In the genomic region with DNA sequence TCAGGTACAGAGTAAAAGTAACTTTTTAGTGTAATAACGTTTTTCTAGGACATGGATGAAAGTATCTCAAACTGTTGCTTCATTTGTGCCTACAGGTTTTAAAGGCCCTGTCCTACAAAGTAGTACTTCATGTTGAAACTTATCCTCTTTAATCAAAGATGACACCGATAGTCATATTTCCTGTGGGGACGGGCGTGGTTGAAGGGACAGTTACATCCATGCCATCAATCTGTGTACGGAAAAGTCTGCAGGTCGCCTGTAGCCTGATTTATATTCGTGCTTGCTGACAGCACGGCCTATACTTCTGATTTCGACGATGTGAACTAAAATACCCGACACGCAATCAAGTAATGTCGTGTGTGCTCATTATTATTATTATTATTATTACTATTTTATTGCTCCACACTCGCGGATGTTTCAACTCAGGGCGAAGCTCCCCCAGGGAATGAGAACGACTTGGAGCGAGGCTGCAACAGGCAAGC, we compare ENCODE assay signal across 8 mouse cellular contexts. TPM values are rescaled to one million over a fixed set of nuclear protein-coding genes. Genes with fewer than 3 reads are reported as not detected.
DNase-seq lines count a peak whose midpoint lies in the region; ATAC-seq lines count a peak whose summit lies in the region.

No protein-coding gene starts in this region.

- no peaks in the 10 kb centered on the region for H3K36me3 ChIP-seq in erythroblast, embryonic 14.5 days (ENCODE audit: control insufficient read depth)
- no peaks in the 10 kb centered on the region for H3K36me3 ChIP-seq in forebrain, embryonic 15.5 days
- H3K36me3 ChIP-seq in limb, embryonic 13.5 days, result 0 out of 2 replicates have a peak, but pooled peaks cover 3% of the 10 kb centered on the region
- no peaks in the 10 kb centered on the region for H3K36me3 ChIP-seq in neural tube, embryonic 14.5 days (ENCODE audit: control insufficient read depth, insufficient read depth, low read length)

- H3K9me3 ChIP-seq in erythroblast, embryonic 14.5 days (ENCODE audit: control insufficient read depth, low read length), result no peaks in the 10 kb centered on the region
- H3K9me3 ChIP-seq in forebrain, embryonic 15.5 days, result no peaks in the 10 kb centered on the region
- no peaks in the 10 kb centered on the region for H3K9me3 ChIP-seq in limb, embryonic 13.5 days
- H3K9me3 ChIP-seq in neural tube, embryonic 14.5 days (ENCODE audit: control insufficient read depth, low read length), result no peaks in the 10 kb centered on the region

- under 1% methylated on average over 18 of the region's 18 CpGs for WGBS in forebrain, embryonic 15.5 days
- WGBS in limb, embryonic 13.5 days, result under 1% methylated on average over 18 of the region's 18 CpGs
- under 1% methylated on average over 18 of the region's 18 CpGs for WGBS in neural tube, embryonic 14.5 days

- peaks cover 28% of the 10 kb centered on the region for H3K4me1 ChIP-seq in erythroblast, embryonic 14.5 days (ENCODE audit: control insufficient read depth)
- peaks cover 34% of the 10 kb centered on the region for H3K4me1 ChIP-seq in forebrain, embryonic 15.5 days
- H3K4me1 ChIP-seq in limb, embryonic 13.5 days, result peaks cover 37% of the 10 kb centered on the region
- H3K4me1 ChIP-seq in neural tube, embryonic 14.5 days (ENCODE audit: control insufficient read depth, insufficient read depth, low read length), result no peaks in the 10 kb centered on the region

- peak overlapping the region; percentile 61 for H3K4me2 ChIP-seq in forebrain, embryonic 15.5 days (replicated peaks)
- peak overlapping the region; percentile 76 for H3K4me2 ChIP-seq in limb, embryonic 13.5 days (replicated peaks)
- peak overlapping the region; percentile 75 for H3K4me2 ChIP-seq in neural tube, embryonic 14.5 days (ENCODE audit: low read depth, low read length)

- no peak for ATAC-seq in erythroblast, adult 5-6 weeks (replicated peaks; ENCODE audit: low FRiP score, poor library complexity, severe bottlenecking)
- ATAC-seq in forebrain, embryonic 15.5 days (replicated peaks), result no peak; the same call in 1 of the 2 replicates
- no peak for ATAC-seq in limb, embryonic 13.5 days (ENCODE audit: low FRiP score, low read depth)
- ATAC-seq in neural tube, embryonic 14.5 days (ENCODE audit: low read depth), result no peak

- H3K27ac ChIP-seq in forebrain, embryonic 15.5 days (replicated peaks), result peak overlapping the region; percentile 79; the same call in 1 of the 2 replicates
- H3K27ac ChIP-seq in limb, embryonic 13.5 days, result peak overlapping the region; percentile 92
- H3K27ac ChIP-seq in neural tube, embryonic 14.5 days (ENCODE audit: low read depth, low read length), result peak overlapping the region; percentile 60; the same call in 1 of the 2 replicates

- H3K9ac ChIP-seq in forebrain, embryonic 15.5 days (replicated peaks), result peak overlapping the region; percentile 63
- H3K9ac ChIP-seq in limb, embryonic 13.5 days, result peak overlapping the region; percentile 93
- H3K9ac ChIP-seq in neural tube, embryonic 14.5 days (replicated peaks; ENCODE audit: low read depth, low read length), result peak overlapping the region; percentile 68

- peak overlapping the region; percentile 71 for H3K4me3 ChIP-seq in erythroblast, embryonic 14.5 days (replicated peaks)
- H3K4me3 ChIP-seq in forebrain, embryonic 15.5 days, result peak overlapping the region; percentile 74
- H3K4me3 ChIP-seq in limb, embryonic 13.5 days, result peak overlapping the region; percentile 81
- H3K4me3 ChIP-seq in neural tube, embryonic 14.5 days (ENCODE audit: low read depth, low read length), result peak overlapping the region; percentile 82

- peak; percentile 26 for DNase-seq in CD4-positive, CD25-positive, alpha-beta regulatory T cell, adult 2 months (ENCODE audit: low read depth, low spot score)
- DNase-seq in layer of hippocampus, postnatal 14 days (ENCODE audit: low spot score in 2 of 2), result no peak
- DNase-seq in cerebellum, adult 18-20 months, result no peak

- peaks cover 46% of the 10 kb centered on the region for H3K27me3 ChIP-seq in erythroblast, embryonic 14.5 days (ENCODE audit: control insufficient read depth)
- no peaks in the 10 kb centered on the region; the same call in 1 of the 2 replicates for H3K27me3 ChIP-seq in forebrain, embryonic 15.5 days
- peaks cover 11% of the 10 kb centered on the region for H3K27me3 ChIP-seq in limb, embryonic 13.5 days
- no peaks in the 10 kb centered on the region for H3K27me3 ChIP-seq in neural tube, embryonic 14.5 days (ENCODE audit: control insufficient read depth, insufficient read depth, low read length)

RNA-seq across cellular contexts. Expression of a gene that starts 0.8 kb away (rescaled TPM):
- 0.01 and 0.02 TPM in 2 replicates for polyA plus RNA-seq in erythroblast, embryonic 14.5 days (2012)
- total RNA-seq in erythroblast, adult 5-6 weeks (2015; ENCODE audit: low replicate concordance), result 9.8 and 10.0 TPM in 2 replicates
- total RNA-seq in erythroblast, adult 5-6 weeks (2017; ENCODE audit: low replicate concordance), result 9.4 and 11.3 TPM in 2 replicates
- 29.2 and 30.1 TPM in 2 replicates for polyA plus RNA-seq in forebrain, embryonic 15.5 days (2015; fragmentation: Nextera tagmentation; extraction: Ambion mirVana)
- 44.2 and 48.2 TPM in 2 replicates for polyA plus RNA-seq in limb, embryonic 13.5 days (2015; fragmentation: Nextera tagmentation; extraction: Ambion mirVana)
- polyA plus RNA-seq in neural tube, embryonic 14.5 days (2014; fragmentation: Nextera tagmentation; extraction: Ambion mirVana), result 9.2 and 16.1 TPM in 2 replicates
- 10 to 100 TPM; 16.2 to 16.8 TPM for total RNA-seq in layer of hippocampus, postnatal 14 days (2021)

RNA-seq across cellular contexts. Expression of a gene that starts 31.9 kb away (rescaled TPM):
- not detected in 2 replicates for polyA plus RNA-seq in erythroblast, embryonic 14.5 days (2012)
- 1.3 and 6.0 TPM in 2 replicates for total RNA-seq in erythroblast, adult 5-6 weeks (2015; ENCODE audit: low replicate concordance)
- 0.14 and 0.77 TPM in 2 replicates for total RNA-seq in erythroblast, adult 5-6 weeks (2017; ENCODE audit: low replicate concordance)
- polyA plus RNA-seq in forebrain, embryonic 15.5 days (2015; fragmentation: Nextera tagmentation; extraction: Ambion mirVana), result 12.2 and 13.7 TPM in 2 replicates
- polyA plus RNA-seq in limb, embryonic 13.5 days (2015; fragmentation: Nextera tagmentation; extraction: Ambion mirVana), result 4.1 and 5.7 TPM in 2 replicates
- 19.6 and 26.2 TPM in 2 replicates for polyA plus RNA-seq in neural tube, embryonic 14.5 days (2014; fragmentation: Nextera tagmentation; extraction: Ambion mirVana)
- total RNA-seq in layer of hippocampus, postnatal 14 days (2021), result 10 to 100 TPM; 16.3 to 18.8 TPM

Comparison
In these comparisons a context has a peak if more than half of its experiments do, and no peak if none do; other contexts are left out.
1. RNA of a gene that starts 0.8 kb away (polyA plus RNA-seq): 44.2 to 48.2 TPM in limb, embryonic 13.5 days, 29.2 to 30.1 TPM in forebrain, embryonic 15.5 days and 9.2 to 16.1 TPM in neural tube, embryonic 14.5 days; 0.01 to 0.02 TPM in erythroblast, embryonic 14.5 days; every median in the first group is over 10 times any median in the second.
2. Peak in every context shown above with its lines, with median percentiles within 50 percentile points of each other: H3K4me3 ChIP-seq, H3K27ac ChIP-seq, H3K4me2 ChIP-seq and H3K9ac ChIP-seq.